Mouse (Mus musculus) adrenal gland, adult 2 months (tissue): ENCODE data around the gene Dolk. TPM values are rescaled to one million over a fixed set of nuclear protein-coding genes. Genes with fewer than 3 reads are reported as not detected.
A peak's percentile ranks its signal among the peaks of the same experiment; 100 is the strongest.

Experiments used
- DNase-seq: peaks from one replicate; pipeline ENCODE4 v3.0.0; 2021
- polyA plus RNA-seq: library from polyadenylated mRNA; depleted of rRNA; stranded (reverse); fragments of >200 nt; gene quantifications from 2 replicates; pipeline ENCODE4 v1.2.3, GENCODE M21; 2012
- total RNA-seq, 2 experiments: library from RNA; stranded (reverse); gene quantifications; 2 replicates each; pipeline ENCODE4 v1.2.3; 2021

The Dolk gene
- total and polyA plus RNA-seq, 3 experiments: 39.0 to 61.5 (median 39.5) TPM

DNA sequence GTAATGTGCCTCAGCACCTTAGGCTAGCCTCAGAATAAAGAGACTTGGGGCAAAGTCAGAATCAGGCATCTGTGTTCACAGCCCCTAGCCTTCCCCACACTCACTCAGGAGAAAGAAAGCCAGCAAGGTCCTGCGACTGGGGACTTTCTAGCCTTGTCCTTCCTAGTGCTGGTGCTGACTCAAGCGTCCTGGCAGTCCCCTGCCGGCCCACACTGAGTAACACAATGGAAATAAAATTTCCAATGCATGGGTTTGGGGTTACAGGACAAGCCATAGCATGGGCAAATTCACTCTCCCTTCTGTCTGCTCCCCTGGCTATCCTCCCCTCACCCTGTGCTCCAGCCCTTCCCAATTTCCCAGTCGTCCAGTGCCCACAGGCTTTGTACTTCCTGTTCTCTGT lies 17.8 kb downstream of the Dolk start:
- DNase-seq: peak; percentile 59

DNA sequence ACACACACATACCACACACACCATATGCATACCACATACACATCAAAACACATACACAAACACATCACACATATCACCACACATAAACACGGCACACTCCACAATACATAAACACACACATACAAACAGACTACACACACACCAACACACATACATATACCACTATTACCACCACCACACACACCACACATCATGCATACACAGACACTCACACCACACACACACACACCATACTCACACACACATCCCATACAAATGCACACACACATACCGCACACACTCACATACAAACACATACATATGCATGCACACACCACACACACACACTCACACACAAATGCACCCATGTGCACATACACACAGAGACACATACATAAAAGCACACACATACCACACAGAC lies 18.7 kb downstream of the Dolk start:
- DNase-seq: no peak

DNA sequence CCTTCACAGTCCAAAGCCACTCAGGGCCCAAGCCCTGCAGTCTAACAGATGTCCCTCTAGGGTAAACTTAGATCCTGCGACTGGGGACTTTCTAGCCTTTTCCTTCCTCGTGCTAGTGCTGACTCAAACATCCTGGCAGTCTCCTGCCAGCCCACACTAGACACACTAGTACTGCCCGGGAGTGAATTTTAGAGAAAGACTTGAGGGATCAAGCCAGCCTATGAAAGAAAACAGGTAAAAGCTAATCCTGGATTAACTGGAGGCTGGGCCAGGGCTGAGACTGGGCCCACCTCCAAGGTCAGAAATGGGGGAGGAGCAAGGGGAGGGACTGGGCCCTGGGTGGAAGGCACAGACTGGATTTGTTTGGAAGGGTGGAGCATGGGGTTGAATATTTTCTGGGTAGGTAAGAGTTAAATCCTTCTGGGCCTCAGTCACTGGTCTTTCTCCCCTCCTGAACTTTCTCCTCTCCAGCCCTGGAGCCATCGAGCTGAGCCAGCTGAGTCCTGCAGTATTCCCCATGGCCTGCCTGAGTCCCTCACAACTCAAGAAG lies 19.7 kb downstream of the Dolk start:
- DNase-seq: peak; percentile 87

DNA sequence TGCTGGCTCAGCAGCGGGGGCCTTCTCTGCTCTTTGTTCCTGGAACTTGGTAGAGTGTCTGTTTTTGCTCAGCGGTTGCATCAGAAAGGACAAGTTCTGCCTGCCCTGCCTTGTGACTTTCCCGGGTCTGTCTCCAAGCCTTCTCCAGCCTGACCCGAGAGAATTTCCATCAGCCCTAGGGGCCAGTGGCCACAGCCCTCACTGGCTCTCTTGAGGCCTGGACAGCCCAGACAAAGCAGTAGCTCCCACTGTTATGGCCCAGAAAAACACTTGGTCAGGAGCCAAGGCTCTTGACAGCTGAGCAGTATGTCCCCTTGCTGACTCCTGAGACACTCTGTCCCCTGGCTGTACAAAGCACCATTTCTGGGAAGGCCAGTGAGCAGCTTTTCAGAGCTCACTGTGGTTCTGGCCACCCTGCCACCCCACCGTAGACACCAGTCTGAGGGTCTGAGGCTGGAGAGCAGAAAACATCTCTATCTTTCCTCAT lies 20.3 kb downstream of the Dolk start, which contains the start of gene Phyhd1:
TSS of gene Phyhd1 (plus strand) at position 437 of the 487 bp plus-strand sequence.
- peak; percentile 82 for DNase-seq

DNA sequence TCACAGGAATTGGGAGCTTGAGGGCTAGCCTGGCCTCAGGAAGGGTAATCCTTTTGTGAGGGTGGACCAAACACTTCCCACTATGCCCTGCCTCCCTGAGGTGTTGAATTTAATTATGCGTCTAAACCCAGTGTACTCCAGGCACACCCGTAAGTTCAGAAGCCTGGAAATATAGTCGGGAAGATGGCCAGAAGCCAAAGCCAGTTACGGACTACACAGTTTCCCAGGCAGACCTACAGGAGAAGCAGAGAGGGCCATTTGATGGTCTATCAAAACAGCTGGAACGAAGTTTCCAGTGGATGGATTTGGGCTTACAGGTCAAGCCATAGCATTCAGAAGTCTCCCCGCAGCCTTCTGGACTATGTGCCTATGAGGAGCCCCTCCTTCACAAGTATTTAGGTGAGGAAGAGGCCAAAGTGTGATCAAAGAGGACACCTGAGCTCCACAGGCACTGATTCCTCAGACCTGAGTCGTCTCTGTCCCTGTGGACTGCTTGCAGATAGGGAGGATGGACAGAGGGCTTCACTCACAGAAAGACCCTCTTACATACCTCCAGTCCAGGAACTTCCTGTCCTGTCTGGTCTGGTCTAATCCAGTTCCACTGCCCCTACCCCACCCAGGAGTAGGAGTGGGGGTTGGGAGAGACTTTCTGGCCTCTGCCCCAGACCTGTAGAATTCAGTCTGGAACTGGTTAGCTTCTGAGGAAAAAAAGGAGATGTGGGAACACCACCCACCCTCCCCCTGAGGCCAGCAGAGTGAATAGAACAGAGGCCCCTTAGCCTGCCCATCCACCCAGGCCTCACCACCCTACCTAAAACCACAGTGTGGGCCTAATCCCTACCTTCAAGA lies 21.2 kb downstream of the Dolk start:
- DNase-seq: no peak

DNA sequence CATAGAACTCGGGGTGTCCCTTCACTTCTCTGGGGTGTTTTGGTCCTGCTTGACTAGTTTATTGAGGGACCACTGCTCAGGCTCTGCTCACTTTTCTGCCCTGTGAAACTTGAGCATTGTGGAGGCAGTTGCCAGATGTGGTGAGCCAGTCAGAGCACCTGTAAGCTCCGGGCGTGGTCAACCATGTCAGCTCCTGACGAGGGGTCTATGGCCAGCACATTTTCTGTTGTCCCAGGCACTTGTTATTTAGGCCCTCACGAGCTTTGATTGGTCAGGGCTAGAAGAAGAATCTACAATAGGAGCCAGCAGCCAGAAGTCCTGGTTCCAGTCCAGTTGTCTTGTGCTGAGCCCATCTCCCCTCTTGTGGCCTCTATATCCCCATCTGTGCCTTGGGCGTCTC lies 22.3 kb downstream of the Dolk start:
- no peak for DNase-seq

DNA sequence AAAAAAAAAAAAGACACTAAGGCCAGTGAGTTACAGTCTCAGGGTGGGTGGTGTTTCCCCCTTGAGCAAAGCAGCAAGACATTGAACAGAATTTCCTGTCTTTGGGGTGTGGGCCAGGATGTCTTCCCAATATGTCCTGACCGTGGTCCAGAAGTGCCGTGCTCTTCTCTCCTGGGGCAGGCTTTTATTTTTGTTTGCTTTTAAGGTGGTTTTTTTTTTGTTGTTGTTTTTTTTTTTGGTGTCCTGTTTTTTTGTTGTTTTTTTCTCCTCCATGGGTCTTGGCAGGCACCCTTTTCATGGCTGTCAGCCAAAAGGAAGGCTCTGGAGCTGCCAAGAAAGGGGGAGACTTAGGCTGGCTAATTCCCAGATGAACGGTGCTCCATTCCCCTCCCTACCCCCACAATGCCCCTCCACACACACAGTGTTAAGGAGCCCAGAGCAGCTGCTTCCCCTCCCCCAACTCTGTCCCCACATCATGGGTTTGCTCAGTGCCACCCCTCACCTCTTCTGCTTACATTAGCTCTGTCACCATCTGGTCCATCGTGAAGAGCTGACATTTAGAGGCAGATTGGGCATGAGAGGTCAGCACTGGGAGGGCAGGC lies 23.2 kb downstream of the Dolk start:
- peak; percentile 75 for DNase-seq

DNA sequence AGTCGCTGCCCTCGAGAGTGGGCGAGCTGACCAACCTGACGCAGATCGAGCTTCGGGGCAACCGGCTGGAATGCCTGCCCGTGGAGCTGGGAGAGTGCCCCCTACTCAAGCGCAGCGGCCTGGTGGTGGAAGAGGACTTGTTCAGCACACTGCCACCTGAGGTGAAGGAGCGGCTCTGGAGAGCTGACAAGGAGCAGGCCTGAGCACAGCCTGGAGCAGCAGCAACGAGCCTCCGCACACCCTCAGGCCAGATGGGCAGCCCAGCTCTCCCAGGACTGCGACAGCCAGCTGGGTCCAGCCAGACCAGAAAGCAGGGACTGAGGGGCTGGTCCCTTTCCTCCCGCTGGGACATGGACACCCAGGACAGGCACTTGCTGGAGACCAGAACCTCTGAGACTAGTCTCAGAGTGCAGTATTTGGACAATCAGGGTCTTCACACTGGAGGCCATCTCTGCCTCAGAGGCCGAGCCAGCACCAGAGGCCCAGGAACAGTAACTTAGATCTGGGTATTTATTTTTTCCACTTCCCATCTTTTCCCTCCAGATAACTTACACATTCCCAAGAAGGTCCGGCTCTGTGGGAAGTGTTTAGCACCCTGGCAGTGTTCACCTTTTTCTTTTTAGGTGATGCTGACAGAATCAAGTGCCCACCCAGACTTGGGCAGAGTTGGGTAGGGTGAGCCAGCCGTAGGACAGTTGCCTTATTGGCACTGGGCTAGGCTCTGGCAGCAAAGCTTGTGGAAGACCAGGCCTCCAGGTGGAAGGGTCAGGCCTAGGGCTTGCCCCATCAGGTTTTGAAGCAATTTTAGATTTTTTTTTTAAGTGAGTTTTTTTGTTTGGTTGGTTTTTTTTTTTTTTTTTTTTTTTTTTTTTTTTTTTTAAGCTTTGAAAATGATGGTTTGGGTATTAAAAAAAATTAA lies 24.0 kb downstream of the Dolk start:
- DNase-seq: no peak

DNA sequence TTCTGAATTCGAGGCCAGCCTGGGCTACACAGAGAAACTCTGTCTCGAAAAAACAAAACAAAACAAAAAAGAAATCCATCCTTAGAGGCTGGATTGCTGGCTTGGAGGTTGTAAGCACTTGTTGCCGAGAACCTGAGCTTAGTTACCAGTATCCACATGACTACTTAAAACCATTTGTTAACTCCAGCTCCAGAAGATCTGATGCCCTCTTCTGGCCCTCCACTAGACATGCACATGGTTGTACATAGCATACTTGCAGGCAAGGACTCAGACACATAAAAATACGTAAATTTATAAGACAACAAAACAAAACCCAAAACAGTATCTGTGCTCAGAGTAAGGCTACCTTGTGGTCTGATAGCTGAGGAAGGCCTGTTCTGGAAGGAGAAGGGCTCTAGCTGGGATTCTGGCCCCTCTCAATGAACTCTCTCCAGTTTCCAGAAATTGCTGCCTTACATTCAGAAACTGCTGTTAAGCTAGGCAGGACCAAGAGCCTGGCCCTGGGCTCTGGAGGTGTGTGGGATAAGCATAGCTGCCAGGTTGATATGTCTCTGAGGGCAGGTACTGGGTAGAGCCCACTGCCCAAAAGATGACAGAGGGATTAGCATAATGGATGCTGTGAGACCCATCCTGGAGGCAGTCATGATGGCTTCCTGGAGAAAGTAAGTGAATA lies 24.9 kb downstream of the Dolk start:
- no peak for DNase-seq

DNA sequence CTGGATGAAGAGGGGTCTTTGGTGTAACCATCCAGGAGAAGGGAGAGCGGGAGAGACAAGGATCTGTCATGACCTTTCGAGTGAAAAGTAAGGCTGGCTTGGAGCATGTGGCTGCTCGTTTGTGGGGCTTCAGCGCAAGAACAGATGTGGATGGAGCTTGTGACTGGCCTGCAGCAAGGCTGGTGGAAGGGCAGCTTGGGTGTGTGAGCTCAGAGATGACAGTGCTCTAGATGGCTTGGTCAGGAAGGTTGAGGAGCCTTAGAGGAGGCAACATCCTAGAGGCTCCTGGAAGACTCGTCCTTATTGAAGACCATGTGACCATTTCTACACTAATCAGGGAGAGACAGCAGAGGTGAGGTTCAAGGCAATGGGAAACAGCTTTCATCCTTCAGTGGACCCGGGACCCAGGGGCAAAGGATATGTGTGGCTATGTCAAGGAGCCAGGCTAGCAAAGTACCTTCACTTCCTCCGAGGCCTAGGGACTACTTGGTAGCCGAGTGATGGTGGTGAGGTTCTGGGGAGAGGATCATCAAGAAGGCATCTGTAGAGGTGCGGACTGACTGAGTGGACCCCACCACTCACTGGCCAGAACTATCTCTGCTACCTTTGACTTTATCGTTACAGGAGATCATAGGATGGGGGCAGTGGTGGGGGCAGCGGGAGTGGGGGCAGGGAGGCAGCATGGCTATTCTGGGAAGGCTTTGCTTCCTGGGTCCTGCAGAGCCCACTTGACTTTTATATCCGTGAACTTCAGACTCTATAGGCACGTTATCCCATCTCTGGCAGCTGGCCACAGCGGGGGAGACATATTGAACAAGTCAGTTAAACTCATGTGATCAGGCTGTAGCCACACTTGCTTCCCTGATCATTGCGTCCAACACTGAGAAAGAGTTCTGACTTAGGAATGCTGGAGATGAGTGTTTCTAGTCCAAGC lies 26.7 kb downstream of the Dolk start:
- no peak for DNase-seq

DNA sequence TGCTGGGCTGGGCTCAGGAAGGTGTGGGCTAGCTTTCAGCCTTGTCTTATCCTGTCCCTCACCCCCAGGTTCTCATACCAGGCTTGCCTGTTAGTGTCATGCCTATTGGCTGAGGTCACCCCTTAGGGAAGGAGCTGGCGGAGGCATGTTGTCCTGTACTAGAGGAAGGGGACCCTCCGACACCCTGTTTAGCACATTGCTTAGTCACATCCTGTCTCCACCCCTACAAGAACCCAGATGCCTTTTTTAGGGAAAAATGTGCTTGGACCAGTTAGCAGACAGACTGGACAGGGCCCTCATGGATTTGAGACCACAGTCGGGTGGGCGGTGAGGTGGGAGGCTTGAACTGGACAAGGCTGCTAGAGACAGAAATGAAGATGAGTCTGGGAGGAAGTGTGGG lies 27.5 kb downstream of the Dolk start:
- DNase-seq: peak; percentile 57

DNA sequence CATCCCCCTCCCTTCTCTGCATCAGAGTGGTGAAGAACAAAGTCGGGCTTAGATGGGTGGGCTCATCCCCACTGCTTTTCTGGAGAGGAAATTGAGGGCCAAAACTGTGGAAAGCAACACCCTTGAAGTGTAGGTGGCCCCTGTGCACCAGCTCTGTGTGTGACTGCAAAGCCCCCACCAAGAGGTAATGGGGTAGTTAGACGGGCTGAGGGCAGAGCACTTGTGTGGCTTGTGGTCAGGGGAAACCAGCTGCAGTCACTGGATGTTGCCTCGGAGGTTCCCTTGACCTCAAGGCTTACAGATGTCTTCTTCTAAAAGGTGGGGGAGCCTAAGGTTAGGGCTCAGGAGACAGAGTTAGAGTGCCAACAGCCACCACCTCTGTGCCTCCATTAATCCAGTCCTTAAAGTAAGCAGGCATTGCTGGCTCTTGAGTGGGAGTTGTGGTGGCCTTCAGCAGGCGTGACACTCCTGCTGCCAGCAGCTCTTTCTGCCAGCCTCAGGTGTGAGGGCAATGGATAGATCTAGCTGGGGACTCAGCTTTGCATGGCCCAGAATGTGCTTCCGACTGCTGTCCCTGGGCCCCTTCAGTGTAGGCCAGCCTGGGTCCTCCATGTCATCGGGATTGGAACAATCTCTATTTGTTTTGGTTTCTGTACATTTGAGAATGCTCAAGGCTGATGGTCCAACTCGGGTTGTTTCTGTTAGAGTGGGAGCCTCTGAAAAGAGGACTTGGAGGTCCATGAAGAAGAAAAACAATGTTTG lies 28.3 kb downstream of the Dolk start:
- DNase-seq: no peak

DNA sequence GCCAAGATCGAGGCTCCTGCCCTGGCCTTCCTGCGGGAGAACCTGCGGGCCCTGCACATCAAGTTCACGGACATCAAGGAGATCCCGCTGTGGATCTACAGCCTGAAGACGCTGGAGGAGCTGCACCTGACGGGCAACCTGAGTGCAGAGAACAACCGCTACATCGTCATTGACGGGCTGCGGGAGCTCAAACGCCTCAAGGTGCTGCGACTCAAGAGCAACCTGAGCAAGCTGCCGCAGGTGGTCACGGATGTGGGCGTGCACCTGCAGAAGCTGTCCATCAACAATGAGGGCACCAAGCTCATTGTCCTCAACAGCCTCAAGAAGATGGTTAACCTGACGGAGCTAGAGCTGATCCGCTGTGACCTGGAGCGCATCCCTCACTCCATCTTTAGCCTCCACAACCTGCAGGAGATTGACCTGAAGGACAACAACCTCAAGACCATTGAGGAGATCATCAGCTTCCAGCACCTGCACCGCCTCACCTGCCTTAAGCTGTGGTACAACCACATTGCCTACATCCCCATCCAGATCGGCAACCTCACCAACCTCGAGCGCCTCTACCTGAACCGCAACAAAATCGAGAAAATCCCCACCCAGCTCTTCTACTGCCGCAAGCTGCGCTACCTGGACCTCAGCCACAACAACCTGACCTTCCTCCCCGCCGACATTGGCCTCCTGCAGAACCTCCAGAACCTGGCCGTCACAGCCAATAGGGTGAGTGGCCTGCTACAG lies 29.4 kb downstream of the Dolk start:
- DNase-seq: no peak

DNA sequence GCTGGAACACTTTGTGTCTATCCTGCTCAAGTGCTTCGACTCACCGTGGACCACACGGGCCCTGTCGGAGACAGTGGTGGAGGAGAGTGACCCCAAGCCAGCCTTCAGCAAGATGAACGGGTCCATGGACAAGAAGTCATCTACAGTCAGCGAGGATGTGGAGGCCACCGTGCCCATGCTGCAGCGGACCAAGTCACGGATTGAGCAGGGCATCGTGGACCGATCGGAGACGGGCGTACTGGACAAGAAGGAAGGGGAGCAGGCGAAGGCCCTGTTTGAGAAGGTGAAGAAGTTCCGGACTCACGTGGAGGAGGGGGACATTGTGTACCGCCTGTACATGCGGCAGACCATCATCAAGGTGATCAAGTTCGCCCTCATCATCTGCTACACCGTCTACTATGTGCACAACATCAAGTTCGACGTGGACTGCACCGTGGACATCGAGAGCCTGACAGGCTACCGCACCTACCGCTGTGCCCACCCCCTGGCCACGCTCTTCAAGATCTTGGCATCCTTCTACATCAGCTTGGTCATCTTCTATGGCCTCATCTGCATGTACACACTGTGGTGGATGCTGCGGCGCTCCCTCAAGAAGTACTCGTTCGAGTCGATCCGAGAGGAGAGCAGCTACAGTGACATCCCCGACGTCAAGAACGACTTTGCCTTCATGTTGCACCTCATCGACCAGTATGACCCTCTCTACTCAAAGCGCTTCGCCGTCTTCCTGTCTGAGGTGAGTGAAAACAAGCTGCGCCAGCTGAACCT lies 30.3 kb downstream of the Dolk start:
- no peak for DNase-seq

DNA sequence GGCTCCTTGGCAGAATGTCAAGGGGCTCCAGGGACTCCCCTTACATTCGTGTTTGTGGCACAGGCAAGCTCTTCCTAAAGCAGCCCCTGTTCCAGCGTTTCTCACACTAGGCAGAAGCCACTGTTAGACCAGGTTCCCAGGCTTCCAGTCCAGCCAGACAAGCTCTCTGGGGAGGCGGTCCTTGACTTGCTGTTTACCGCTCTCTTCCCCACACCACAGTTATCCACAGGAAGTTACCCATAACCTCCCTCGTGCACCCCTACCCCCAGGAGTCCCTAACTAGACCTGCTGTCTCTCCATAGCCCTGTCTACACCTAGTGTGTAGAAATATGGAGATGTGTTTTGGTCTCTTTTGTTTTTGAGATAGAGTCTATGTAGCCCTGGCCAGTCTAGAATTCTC lies 32.3 kb downstream of the Dolk start:
- no peak for DNase-seq

DNA sequence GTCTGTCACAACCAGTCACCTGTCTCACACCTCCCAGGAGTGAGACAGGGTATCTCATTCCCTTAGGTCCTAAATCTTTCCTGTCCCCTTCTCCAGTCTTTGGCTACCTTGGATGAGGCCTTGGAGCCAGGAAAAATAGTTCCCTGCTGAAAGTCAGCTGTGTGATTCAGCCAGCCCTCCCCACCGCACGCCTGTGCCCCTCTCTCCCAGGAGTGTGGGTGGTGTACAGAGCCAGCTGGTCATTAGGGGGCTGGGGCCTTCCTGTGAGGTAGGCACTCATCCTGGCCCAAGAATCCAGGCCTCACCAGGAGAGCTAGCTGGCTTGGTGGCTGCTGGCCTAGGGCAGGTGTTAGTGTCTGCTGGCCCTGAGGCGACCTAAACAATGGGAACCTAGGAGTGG lies 33.6 kb downstream of the Dolk start:
- peak; percentile 77 for DNase-seq

DNA sequence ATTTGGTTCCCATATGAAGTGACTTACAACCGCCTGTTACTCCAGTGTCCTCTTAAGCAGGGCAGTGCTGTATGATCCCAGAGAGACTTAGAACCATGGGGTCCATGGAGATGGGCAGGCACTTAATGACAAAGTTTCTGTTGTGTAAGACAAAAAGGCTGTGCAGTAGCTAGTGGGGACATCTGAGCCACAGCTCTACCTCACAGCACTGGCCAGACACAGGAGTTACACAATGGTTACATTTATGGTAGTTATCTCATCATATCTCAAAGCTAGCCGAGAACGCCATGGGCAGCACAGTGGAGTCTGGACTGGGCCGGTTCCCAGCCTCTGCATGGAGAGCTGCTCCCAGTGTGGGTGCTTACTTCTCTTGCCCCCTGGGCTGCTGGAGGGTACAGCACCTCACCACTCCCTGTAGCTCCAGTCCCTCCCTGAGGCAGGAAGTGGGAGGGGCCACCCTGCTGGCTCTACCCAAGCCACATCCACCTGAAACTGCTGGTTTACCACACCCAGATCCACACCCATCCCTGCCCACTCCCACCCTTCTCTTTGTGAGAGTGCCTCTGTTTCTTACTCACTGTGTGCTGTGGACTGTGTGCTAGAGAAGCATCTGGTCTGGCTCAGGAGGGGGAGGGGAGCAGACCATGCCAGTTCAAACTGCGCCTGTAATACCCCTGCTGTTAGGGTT lies 34.6 kb downstream of the Dolk start:
- DNase-seq: no peak
